ENCODE assay signal across 8 mouse cellular contexts in genomic region chr4:44083945-44084344, GRCm38 (mm10). TPM values are rescaled to one million over a fixed set of nuclear protein-coding genes. Genes with fewer than 3 reads are reported as not detected.
DNase-seq lines count a peak whose midpoint lies in the region; ATAC-seq and TF ChIP-seq lines count a peak whose summit lies in the region.

Gene Gne, minus strand, starts transcription at chr4:44084177.

- DNase-seq in A20 (ENCODE audit: low read depth, low spot score) (peak; percentile 25), R1 (ENCODE audit: low read depth, low spot score) (peak; percentile 29)
- no peak for DNase-seq in forebrain, postnatal 0 days
- DNase-seq in hindbrain, postnatal 0 days (ENCODE audit: low spot score) = no peak
- peak; percentile 67 for DNase-seq in limb, embryonic 11.5 days (ENCODE audit: low spot score)
- DNase-seq in right cerebral cortex, postnatal 25 days = no peak

- no peak for ATAC-seq in forebrain, postnatal 0 days
- ATAC-seq in hindbrain, postnatal 0 days = no peak
- ATAC-seq in limb, embryonic 11.5 days (ENCODE audit: insufficient number of reproducible peaks, low FRiP score, low TSS enrichment, low read depth) = no peak
- ATAC-seq in midbrain, embryonic 13.5 days = no peak
- ATAC-seq in cerebellum, adult (ENCODE audit: insufficient number of reproducible peaks, low FRiP score, low TSS enrichment) = no peak

- no peak within 1 kb of the TSS for H3K27ac ChIP-seq in forebrain, postnatal 0 days (ENCODE audit: low read depth, low read length)
- no peak within 1 kb of the TSS for H3K27ac ChIP-seq in hindbrain, postnatal 0 days
- no peak within 1 kb of the TSS for H3K27ac ChIP-seq in limb, embryonic 11.5 days (replicated peaks; ENCODE audit: low read depth, low read length)
- H3K27ac ChIP-seq in midbrain, embryonic 13.5 days = no peak within 1 kb of the TSS

- no peaks in the 10 kb centered on the region for H3K4me1 ChIP-seq in forebrain, postnatal 0 days (ENCODE audit: insufficient read depth)
- no peaks in the 10 kb centered on the region for H3K4me1 ChIP-seq in hindbrain, postnatal 0 days (ENCODE audit: insufficient read depth, low read length)
- H3K4me1 ChIP-seq in limb, embryonic 11.5 days (ENCODE audit: control insufficient read depth, insufficient read depth, low read length) = 0 out of 2 replicates have a peak, but pooled peaks cover 2% of the 10 kb centered on the region
- no peaks in the 10 kb centered on the region for H3K4me1 ChIP-seq in midbrain, embryonic 13.5 days (replicated peaks)

- no peak within 1 kb of the TSS for H3K9ac ChIP-seq in forebrain, postnatal 0 days
- H3K9ac ChIP-seq in hindbrain, postnatal 0 days (replicated peaks; ENCODE audit: low read length) = no peak within 1 kb of the TSS
- H3K9ac ChIP-seq in limb, embryonic 11.5 days (ENCODE audit: low read length) = no peak within 1 kb of the TSS
- no peak within 1 kb of the TSS for H3K9ac ChIP-seq in midbrain, embryonic 13.5 days (replicated peaks)

- no peaks in the 10 kb centered on the region for H3K9me3 ChIP-seq in forebrain, postnatal 0 days (ENCODE audit: low read length)
- H3K9me3 ChIP-seq in hindbrain, postnatal 0 days (ENCODE audit: low read length) = no peaks in the 10 kb centered on the region
- no peaks in the 10 kb centered on the region for H3K9me3 ChIP-seq in limb, embryonic 11.5 days (ENCODE audit: control insufficient read depth, low read length)
- H3K9me3 ChIP-seq in midbrain, embryonic 13.5 days = no peaks in the 10 kb centered on the region

- no peak within 1 kb of the TSS for H3K4me3 ChIP-seq in forebrain, postnatal 0 days (ENCODE audit: low read depth, low read length)
- H3K4me3 ChIP-seq in hindbrain, postnatal 0 days (ENCODE audit: low read length) = no peak within 1 kb of the TSS
- no peak within 1 kb of the TSS for H3K4me3 ChIP-seq in limb, embryonic 11.5 days (ENCODE audit: low read depth, low read length)
- H3K4me3 ChIP-seq in midbrain, embryonic 13.5 days (replicated peaks) = no peak within 1 kb of the TSS

- no peak for TF ChIP-seq CTCF in forebrain, postnatal 0 days (IDR thresholded peaks at IDR 0.05; ENCODE audit: low read depth)
- TF ChIP-seq CTCF in hindbrain, postnatal 0 days (IDR thresholded peaks at IDR 0.05; ENCODE audit: low read depth) = no peak

- H3K36me3 ChIP-seq in forebrain, postnatal 0 days (ENCODE audit: insufficient read depth) = no peaks in the 10 kb centered on the region
- no peaks in the 10 kb centered on the region for H3K36me3 ChIP-seq in hindbrain, postnatal 0 days (ENCODE audit: insufficient read depth, low read length)
- H3K36me3 ChIP-seq in limb, embryonic 11.5 days (ENCODE audit: control insufficient read depth, insufficient read depth, low read length) = no peaks in the 10 kb centered on the region
- H3K36me3 ChIP-seq in midbrain, embryonic 13.5 days = no peaks in the 10 kb centered on the region

- no peak within 1 kb of the TSS for H3K4me2 ChIP-seq in forebrain, postnatal 0 days (ENCODE audit: low read depth)
- peak within 1 kb of the TSS; percentile 2; the same call in 1 of the 2 replicates for H3K4me2 ChIP-seq in hindbrain, postnatal 0 days (ENCODE audit: low read depth, low read length)
- H3K4me2 ChIP-seq in limb, embryonic 11.5 days (ENCODE audit: low read depth, severe bottlenecking) = peak within 1 kb of the TSS; percentile 5; the same call in 1 of the 2 replicates
- no peak within 1 kb of the TSS for H3K4me2 ChIP-seq in midbrain, embryonic 13.5 days (replicated peaks)

- 24% methylated on average over 11 of the region's 11 CpGs for WGBS in forebrain, postnatal 0 days
- WGBS in hindbrain, postnatal 0 days = 22% methylated on average over 11 of the region's 11 CpGs
- WGBS in limb, embryonic 11.5 days = 6% methylated on average over 11 of the region's 11 CpGs
- WGBS in midbrain, embryonic 13.5 days = 28% methylated on average over 11 of the region's 11 CpGs

- H3K27me3 ChIP-seq in forebrain, postnatal 0 days (ENCODE audit: insufficient read depth, low read length) = no peaks in the 10 kb centered on the region
- no peaks in the 10 kb centered on the region for H3K27me3 ChIP-seq in hindbrain, postnatal 0 days (ENCODE audit: insufficient read depth, low read length)
- H3K27me3 ChIP-seq in limb, embryonic 11.5 days (ENCODE audit: control insufficient read depth, insufficient read depth, low read length) = no peaks in the 10 kb centered on the region
- no peaks in the 10 kb centered on the region for H3K27me3 ChIP-seq in midbrain, embryonic 13.5 days

RNA-seq across cellular contexts. Expression of gene Gne, which starts in this region (rescaled TPM):
- total RNA-seq in forebrain, postnatal 0 days (2014; rRNA removed) = 34.2 and 36.5 TPM in 2 replicates
- polyA plus RNA-seq in forebrain, postnatal 0 days (2015; fragmentation: Nextera tagmentation; extraction: Ambion mirVana) = 22.1 and 25.2 TPM in 2 replicates
- 41.9 and 44.5 TPM in 2 replicates for total RNA-seq in hindbrain, postnatal 0 days (2014; rRNA removed)
- 24.7 and 26.1 TPM in 2 replicates for polyA plus RNA-seq in hindbrain, postnatal 0 days (2015; fragmentation: Nextera tagmentation; extraction: Ambion mirVana)
- polyA plus RNA-seq in limb, embryonic 11.5 days (2014; fragmentation: Nextera tagmentation; extraction: Ambion mirVana) = 20.7 and 20.8 TPM in 2 replicates
- polyA plus RNA-seq in midbrain, embryonic 13.5 days (2015; fragmentation: Nextera tagmentation; extraction: Ambion mirVana) = 20.4 and 21.3 TPM in 2 replicates

Comparison
In these comparisons a context has a peak if more than half of its experiments do, and no peak if none do; other contexts are left out.
1. DNase-seq: peak in A20 (single experiment), R1 (single experiment) and limb, embryonic 11.5 days (single experiment); none in forebrain, postnatal 0 days (single experiment), hindbrain, postnatal 0 days (single experiment) and right cerebral cortex, postnatal 25 days (single experiment).
2. H3K4me2 ChIP-seq: peak in hindbrain, postnatal 0 days (single experiment) and limb, embryonic 11.5 days (single experiment); none in forebrain, postnatal 0 days (single experiment) and midbrain, embryonic 13.5 days (single experiment).